Mouse (Mus musculus): ENCODE data around the gene Ip6k1.

Ip6k1 gene

GRCm38 (mm10) chr9:108094998-108095411 lies 92.7 kb downstream of the Ip6k1 start:
- DNase-seq (ENCODE audit: low spot score in 2 of 2), result peak; percentile 86 to 89

DNA sequence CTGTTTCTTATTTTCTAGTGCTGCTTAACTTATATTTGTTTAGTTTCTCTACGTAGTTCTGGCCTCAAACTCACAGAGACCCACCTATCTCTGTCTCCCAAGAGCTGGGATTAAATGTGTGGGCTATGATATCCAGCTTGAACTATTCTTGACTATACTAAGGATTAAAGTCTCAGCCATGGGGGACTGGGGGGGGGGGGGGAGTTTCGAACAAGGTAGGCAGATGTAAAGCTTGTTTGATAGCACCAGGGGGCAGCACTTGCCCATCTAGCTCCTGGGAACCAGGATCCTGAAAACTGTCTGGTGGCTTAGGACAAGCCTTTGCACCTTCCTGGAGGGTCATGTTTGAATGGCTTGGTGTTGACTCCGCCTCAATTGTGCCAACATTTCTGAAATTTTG lies 93.2 kb downstream of the Ip6k1 start:
- DNase-seq (ENCODE audit: low spot score in 2 of 2), result peak; percentile 72 to 83

DNA sequence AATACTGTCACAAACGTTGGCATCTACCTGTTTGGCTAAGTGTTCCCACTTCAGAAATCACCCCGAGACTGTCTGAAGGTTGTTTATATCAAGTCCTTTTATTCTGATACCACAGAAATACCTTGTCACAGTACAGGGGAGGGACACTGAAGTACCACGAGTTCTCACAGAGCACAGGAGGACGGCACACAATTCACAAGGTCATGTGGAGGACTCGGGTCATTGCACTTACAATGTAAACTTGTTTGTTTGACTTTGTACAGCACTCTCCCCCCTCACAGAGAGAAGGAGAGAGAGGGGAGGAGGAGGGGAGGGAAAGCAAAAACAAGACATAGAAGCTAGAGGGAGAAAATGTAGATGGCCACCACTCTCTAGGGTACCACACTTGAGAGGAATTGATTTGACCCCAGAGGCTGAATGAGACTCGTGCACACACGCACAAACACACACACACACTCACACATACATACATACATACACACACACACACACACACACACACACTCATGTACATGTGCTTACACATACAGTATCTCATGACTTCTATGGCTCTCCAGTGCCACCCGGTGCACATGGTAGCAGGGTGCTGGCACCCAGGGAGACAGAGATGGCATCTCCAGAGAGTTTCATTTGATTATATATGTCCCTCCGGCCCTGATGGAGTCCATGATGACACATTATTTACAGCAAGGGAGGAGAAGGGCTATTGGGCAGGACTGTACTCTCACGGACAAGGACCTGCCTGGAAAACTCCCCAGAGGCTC lies 93.8 kb downstream of the Ip6k1 start:
- DNase-seq (ENCODE audit: low spot score in 2 of 2), result peak; percentile 47 to 58

Measured in spleen, postnatal 10 days (tissue).